Mouse (Mus musculus) kidney, postnatal 0 days (tissue): Measurements from ENCODE around the gene Styxl1. TPM values are rescaled to one million over a fixed set of nuclear protein-coding genes. Genes with fewer than 3 reads are reported as not detected.
A peak's percentile ranks its signal among the peaks of the same experiment; 100 is the strongest.

Source experiments
- ATAC-seq: fragments of 200-750 bp; cut with Nextera tagmentation; replicated peaks from 2 replicates; pipeline ENCODE4 v1.8.0; 2017; ENCODE audit warnings: low read depth, moderate number of reproducible peaks, moderate TSS enrichment, moderate library complexity; ENCODE audit not compliant: low FRiP score
- DNase-seq: peaks from one replicate; pipeline ENCODE4 v3.0.0-alpha.2; 2016; ENCODE audit warnings: low spot score
- H3K27ac ChIP-seq: fragments of 300-500 bp; sonication (generic); 2 replicates; pipeline ENCODE4 v1.5.1; 2014; ENCODE audit warnings: mild to moderate bottlenecking
- H3K27me3 ChIP-seq: fragments of 300-500 bp; sonication (generic); 2 replicates; pipeline ENCODE4 v1.6.1; 2014; ENCODE audit warnings: low read length, mixed read lengths; ENCODE audit not compliant: insufficient read depth
- H3K36me3 ChIP-seq: fragments of 300-500 bp; sonication (generic); 2 replicates; pipeline ENCODE4 v1.6.1; 2014; ENCODE audit warnings: low read length, mixed read lengths; ENCODE audit not compliant: insufficient read depth
- H3K4me1 ChIP-seq: fragments of 300-500 bp; sonication (generic); replicated peaks from 2 replicates; pipeline ENCODE4 v1.6.1; 2014; ENCODE audit warnings: antibody characterized with exemption, low read length, mixed read lengths; ENCODE audit not compliant: insufficient read depth
- H3K4me2 ChIP-seq: fragments of 300-500 bp; sonication (generic); 2 replicates; pipeline ENCODE4 v1.6.1; 2014; ENCODE audit warnings: mild to moderate bottlenecking, low read length, moderate library complexity, mixed read lengths
- H3K4me3 ChIP-seq: fragments of 300-500 bp; sonication (generic); replicated peaks from 2 replicates; pipeline ENCODE4 v1.5.1; 2014; ENCODE audit warnings: low read depth, low read length
- H3K9ac ChIP-seq: fragments of 300-500 bp; sonication (generic); 2 replicates; pipeline ENCODE4 v1.6.1; 2014; ENCODE audit warnings: low read depth, low read length
- H3K9me3 ChIP-seq: fragments of 300-500 bp; sonication (generic); replicated peaks from 2 replicates; pipeline ENCODE4 v1.6.1; 2016; ENCODE audit warnings: low read length, inconsistent platforms, mixed read lengths
- CTCF ChIP-seq: IDR thresholded peaks from 2 replicates; pipeline ENCODE4 v1.5.1; 2016; ENCODE audit warnings: antibody characterized with exemption, low read depth, mild to moderate bottlenecking, moderate library complexity
- WGBS: fragments of 180-500 bp; shearing (Covaris S2); extraction: QIAGEN DNeasy Blood & Tissue Kit; methylation state at CpG from one replicate; pipeline ENCODE4 v1.1.7; 2014; 5-methylcytosine and 5-hydroxymethylcytosine counted together
- polyA plus RNA-seq: library from polyadenylated mRNA; unstranded; fragments of >200 nt; fragmentation: Nextera tagmentation; extraction: Ambion mirVana; gene quantifications from 2 replicates; pipeline ENCODE4 v1.2.1, GENCODE M21; 2015

Gene Styxl1
- polyA plus RNA-seq, 1 experiment from 2014 or later, result 0.53 TPM

- Histone ChIP-seq H3K4me3 (no peak overlapping the region), H3K27me3 (no peaks in the 10 kb centered on the region), H3K27ac (peak overlapping the region; percentile 58; the same call in 1 of the 2 replicates), H3K36me3 (peaks cover 9% of the 10 kb centered on the region), H3K4me1 (peaks cover 20% of the 10 kb centered on the region), H3K9ac (no peak overlapping the region), H3K9me3 (no peaks in the 10 kb centered on the region), H3K4me2 (peak overlapping the region; percentile 38)
- ATAC-seq, result no peak
- peak; percentile 1; the same call in 1 of the 2 replicates for TF ChIP-seq CTCF
- WGBS, result 20% methylated on average over 9 of the region's 9 CpGs
- DNase-seq, result peak; percentile 32
Measured at GRCm38 (mm10) chr5:135724536-135725322, 53.5 kb downstream of the Styxl1 start.

GRCm38 (mm10) chr5:135723165-135723751, 54.9 kb downstream of the Styxl1 start:
- H3K4me3 ChIP-seq, result no peak overlapping the region
- no peak for DNase-seq
- no peak overlapping the region for H3K9ac ChIP-seq
- H3K4me2 ChIP-seq, result no peak overlapping the region
- WGBS, result 55% methylated on average over 3 of the region's 3 CpGs
- no peak overlapping the region for H3K27ac ChIP-seq
- H3K9me3 ChIP-seq, result no peaks in the 10 kb centered on the region
- no peak for TF ChIP-seq CTCF
- H3K4me1 ChIP-seq, result peaks cover 20% of the 10 kb centered on the region
- no peaks in the 10 kb centered on the region for H3K27me3 ChIP-seq
- H3K36me3 ChIP-seq, result no peaks in the 10 kb centered on the region
- no peak for ATAC-seq

DNA sequence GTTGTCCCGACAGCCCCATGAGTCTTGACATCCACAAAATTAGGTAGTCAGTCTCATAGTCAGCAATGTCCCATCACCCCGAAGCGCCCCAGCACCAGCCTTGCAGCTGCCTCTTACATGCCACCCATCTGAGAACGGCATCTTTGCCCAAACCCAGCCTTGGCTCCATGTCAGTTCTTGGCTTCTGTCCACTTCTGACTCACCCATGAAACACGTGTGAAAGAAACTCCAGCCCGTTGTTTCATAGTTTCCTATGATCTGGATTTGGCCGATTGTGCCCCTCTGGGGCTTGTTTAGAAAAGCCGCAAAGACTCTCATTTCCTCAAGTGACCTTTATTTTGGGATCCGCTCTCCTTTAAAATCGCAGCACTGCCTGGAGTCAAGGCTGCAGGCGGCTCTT, 56.1 kb downstream of the Styxl1 start:
- H3K36me3 ChIP-seq, result peaks cover 7% of the 10 kb centered on the region
- H3K4me1 ChIP-seq, result peaks cover 20% of the 10 kb centered on the region
- no peak for DNase-seq
- WGBS, result 79% methylated on average over 11 of the region's 11 CpGs
- no peak overlapping the region for H3K4me2 ChIP-seq
- no peak overlapping the region for H3K9ac ChIP-seq
- H3K4me3 ChIP-seq, result no peak overlapping the region
- no peaks in the 10 kb centered on the region for H3K27me3 ChIP-seq
- TF ChIP-seq CTCF, result no peak
- ATAC-seq, result no peak
- no peaks in the 10 kb centered on the region for H3K9me3 ChIP-seq
- peak overlapping the region; percentile 8; the same call in 1 of the 2 replicates for H3K27ac ChIP-seq

- ATAC-seq (no peak), DNase-seq (no peak)
- Histone ChIP-seq H3K4me2 (no peak overlapping the region), H3K36me3 (peaks cover 13% of the 10 kb centered on the region), H3K27me3 (no peaks in the 10 kb centered on the region), H3K27ac (no peak overlapping the region), H3K4me3 (no peak overlapping the region), H3K4me1 (peaks cover 18% of the 10 kb centered on the region), H3K9ac (no peak overlapping the region), H3K9me3 (no peaks in the 10 kb centered on the region)
- WGBS, result 81% methylated on average over 8 of the region's 8 CpGs
- TF ChIP-seq CTCF, result no peak
Measured at GRCm38 (mm10) chr5:135721076-135721475, 57.1 kb downstream of the Styxl1 start.

DNA sequence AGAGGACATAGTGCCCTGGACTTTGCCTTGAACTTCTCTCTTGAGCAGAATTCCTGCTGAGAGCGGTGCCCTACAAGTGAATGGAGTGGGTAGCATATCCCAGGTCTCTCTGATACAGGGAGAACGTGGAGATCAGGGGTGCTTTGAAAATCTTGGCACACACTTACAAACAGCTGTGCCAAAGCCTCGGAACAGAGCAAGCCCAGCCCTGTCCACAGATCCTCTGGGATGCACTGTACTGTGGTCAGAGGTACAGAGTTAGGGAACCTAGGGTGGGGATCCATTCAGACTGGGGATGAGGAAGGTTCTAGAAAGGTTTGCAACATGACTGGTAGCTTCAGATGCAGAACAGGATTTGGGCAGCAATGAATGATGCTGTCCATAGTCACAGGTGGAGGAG, 58.1 kb downstream of the Styxl1 start:
- peaks cover 8% of the 10 kb centered on the region for H3K4me1 ChIP-seq
- H3K4me3 ChIP-seq, result no peak overlapping the region
- H3K36me3 ChIP-seq, result peaks cover 13% of the 10 kb centered on the region
- TF ChIP-seq CTCF, result no peak
- DNase-seq (no peak), ATAC-seq (no peak)
- no peak overlapping the region for H3K4me2 ChIP-seq
- WGBS, result 69% methylated on average over 3 of the region's 3 CpGs
- no peaks in the 10 kb centered on the region for H3K9me3 ChIP-seq
- no peaks in the 10 kb centered on the region for H3K27me3 ChIP-seq
- H3K9ac ChIP-seq, result no peak overlapping the region
- no peak overlapping the region for H3K27ac ChIP-seq

DNA sequence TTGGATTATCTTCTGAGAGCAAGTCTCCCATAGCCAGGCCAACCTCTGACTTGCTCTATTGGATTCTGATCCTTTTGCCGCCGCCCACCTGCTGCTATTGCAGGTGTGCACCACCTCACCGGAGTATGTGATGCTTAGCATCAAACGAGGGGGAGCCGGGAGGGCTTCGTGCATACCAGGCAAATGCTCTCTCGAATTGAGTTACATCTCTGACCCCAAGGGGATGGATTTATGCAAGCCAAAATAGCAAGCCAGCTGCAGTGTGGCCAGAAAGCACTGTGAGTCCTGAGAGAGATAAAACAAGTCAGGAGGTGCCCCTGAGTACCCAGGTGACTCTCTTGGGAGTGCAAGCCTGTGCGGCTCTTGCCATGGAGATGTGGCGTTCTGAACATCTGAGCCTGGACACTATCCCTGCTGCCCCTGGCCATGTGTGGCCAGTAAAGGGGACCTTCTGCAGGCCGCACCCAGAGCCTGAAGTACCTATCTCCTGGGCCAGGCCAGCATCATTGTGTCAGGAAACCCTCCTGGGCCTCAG, 58.5 kb downstream of the Styxl1 start:
- Histone ChIP-seq H3K27me3 (no peaks in the 10 kb centered on the region), H3K27ac (no peak overlapping the region), H3K4me2 (no peak overlapping the region), H3K4me1 (peaks cover 4% of the 10 kb centered on the region), H3K4me3 (no peak overlapping the region), H3K9ac (no peak overlapping the region), H3K36me3 (peaks cover 13% of the 10 kb centered on the region), H3K9me3 (no peaks in the 10 kb centered on the region)
- WGBS, result 64% methylated on average over 10 of the region's 10 CpGs
- TF ChIP-seq CTCF, result no peak
- no peak for ATAC-seq
- DNase-seq, result no peak
